Mouse (Mus musculus) CD4-positive, CD25-positive, alpha-beta regulatory T cell, adult 2 months (primary cell): ENCODE data around the gene Zfp423.
"Not testable (repeated sequence)": the region's sequence is repeated elsewhere in the genome, so short reads cannot be mapped to it uniquely, and the experiment has no call there.

Experiments used
- DNase-seq: peaks from one replicate; pipeline ENCODE4 v3.0.0-alpha.2; 2012; ENCODE audit warnings: low read depth, low spot score

Zfp423 gene

DNA sequence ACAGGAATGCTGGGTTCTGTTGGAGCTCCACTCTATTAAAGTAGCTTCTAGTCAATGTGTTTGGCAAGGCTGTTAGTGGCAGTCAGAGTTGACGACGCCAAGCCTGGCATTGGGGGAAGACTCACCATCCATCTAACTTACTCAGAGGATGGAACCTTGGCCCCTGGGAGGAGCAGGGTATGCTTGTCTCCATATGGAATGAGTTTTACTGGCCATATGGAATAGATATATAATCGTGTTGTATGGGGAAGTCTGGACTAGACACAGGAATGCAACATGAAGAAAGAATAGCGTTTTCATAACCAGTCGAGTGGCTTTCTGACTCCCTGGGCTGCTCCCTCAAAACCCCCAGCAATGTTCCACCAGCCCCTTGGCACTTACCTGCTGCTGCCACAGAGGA lies 55.3 kb downstream of the Zfp423 start:
- DNase-seq: no peak

DNA sequence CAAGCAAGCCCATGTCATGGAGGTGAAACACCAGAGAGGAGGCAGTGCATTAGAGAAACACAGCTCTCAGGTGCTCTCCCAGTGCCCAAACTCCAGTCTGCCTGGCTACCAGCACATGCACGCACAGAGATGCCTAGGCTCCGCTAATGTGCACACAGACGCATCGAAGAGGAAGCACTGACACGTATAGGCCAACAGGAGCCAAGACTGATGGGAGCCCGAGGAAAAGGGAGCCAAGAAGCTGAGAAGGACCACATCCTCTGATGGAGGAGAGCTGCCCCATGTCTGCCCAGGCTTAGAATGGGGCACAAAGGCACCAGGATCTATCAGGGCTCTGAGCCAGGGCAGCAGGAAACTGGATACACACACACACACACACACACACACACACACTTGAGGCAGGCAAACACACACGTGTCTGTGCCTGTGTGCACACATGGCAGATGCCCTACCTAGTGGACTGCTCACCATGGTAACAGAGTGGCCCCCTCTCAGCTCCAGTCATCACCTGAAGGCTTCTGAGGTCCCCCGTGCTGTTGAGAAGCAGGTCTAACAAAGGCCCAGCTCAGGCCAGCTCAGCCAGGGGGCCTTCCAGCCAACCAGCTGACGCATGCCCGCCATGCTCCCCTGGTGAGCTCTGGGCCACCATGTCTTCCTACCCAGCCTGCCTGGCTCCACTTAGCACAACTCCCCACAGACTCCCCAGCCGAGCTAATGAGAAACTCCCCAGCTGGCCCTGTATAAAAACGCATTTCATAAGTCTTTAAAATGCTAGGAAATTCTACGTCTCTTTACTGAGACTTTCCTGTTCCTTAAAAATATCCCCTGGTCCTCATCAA lies 64.0 kb downstream of the Zfp423 start:
- DNase-seq: no peak

DNA sequence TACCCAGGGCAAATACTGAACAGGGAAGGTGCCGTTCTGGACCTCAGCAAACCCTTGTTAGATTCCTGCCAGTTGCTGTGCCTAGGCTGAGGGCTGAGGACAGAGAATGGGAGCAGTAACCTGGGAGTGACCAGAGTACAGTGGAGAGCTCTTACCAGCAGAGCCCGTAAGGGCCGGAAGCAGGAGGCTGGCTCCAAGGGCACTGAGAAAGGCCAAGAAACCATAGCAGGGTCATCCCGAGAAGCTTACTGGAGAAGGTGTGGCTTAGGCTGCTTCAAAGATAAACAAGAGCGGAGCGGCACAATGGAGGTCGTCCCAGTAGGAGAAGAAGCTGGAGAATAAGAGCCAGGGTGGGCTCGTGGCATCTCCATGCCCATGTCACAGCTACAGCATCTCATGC lies 65.1 kb downstream of the Zfp423 start:
- no peak for DNase-seq

DNA sequence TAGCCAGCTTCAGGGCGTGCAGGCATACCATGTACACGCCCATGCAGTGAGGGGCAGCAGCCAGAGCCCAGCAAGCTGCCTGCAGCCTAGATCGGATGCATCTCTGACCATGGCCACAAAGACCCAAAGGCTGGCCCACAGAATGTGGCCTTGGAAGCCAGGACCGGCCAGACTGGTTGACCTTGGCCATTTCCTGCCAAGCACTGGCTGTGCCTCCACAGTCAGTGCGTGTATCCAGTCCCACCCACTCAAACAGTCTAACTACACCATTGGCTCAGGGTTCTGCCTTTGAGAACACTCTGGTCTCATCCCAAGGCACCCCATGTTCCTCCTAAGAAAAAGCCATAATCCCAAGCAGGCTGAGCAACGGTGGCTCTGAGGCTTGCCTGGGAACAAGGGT lies 65.8 kb downstream of the Zfp423 start:
- DNase-seq: no peak

DNA sequence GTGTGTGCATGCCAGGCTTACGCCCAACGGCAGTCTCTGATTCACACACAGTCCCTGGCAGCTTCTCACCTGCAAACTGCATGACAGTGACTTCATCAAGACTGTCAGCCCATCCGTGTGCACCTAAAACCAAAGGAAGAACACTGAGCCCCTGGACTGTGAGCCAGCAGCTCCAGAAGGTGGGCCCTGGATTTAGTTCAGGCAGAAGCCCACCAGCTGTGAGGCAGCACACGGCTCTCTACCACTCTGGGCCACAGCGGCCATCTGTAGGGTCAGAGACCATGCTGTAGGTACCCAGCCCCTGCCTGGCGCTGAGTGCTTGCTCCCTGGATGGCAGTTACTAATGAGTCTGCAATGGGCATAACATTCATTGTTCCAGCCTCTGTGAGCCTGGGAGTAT lies 66.5 kb downstream of the Zfp423 start:
- DNase-seq: no peak

DNA sequence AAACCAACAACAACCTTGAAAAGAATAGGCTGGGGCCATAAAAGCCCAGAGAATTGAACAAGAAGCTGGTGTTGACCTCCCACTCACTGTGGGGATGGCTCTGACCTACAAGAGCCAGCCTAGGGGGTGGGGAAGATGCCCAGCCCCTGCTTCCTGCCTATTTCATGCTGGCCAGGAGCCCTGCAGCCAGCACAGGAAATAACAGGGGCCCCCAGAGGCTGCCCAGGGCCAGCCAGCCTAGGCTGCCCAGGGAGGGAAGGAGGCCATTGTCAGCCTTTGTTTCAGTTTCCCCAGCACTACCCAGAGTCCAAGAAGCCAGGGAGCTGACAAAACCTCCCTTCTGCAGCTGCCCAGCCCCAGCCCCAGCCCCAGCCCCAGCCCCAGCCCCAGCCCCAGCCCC lies 67.5 kb downstream of the Zfp423 start:
- no peak for DNase-seq

DNA sequence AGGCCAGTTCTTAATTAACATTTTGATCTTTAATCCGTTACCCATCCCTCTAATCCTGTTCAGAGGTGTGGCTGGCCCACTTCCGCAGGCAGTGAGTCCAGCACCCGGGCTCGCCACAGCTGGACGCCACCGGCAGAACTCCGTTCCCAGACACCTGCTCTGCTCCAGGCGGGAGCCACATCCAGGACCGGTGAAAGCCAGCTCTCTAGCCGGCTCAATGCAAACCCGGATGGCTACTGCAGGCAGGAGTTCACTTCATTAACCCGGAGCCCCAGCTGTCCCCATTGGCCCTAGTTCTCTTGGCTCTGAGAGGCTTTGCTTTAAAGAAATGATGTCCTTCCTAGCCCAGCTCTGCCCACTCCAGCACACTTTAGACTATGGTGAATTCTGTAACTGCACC lies 71.4 kb downstream of the Zfp423 start:
- no peak for DNase-seq

DNA sequence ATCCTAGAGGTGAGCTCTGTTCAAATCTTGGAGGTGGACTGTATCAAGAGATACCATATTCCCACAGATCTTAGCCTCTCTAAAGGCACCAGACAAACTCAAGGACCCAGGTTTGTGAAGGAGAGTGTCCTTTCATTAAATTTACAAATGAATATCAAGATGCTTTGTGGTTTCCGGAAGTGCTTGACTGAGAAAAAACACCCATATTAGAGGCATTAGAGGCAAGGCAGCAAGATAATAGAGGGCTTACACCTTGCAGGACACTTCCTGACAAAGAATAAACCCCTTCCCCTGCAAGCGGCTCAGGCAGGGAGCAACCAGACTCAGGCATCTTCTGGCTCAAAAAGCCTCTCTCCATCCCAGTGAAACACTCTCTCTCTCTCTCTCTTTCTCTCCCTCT lies 78.3 kb downstream of the Zfp423 start:
- no peak for DNase-seq

DNA sequence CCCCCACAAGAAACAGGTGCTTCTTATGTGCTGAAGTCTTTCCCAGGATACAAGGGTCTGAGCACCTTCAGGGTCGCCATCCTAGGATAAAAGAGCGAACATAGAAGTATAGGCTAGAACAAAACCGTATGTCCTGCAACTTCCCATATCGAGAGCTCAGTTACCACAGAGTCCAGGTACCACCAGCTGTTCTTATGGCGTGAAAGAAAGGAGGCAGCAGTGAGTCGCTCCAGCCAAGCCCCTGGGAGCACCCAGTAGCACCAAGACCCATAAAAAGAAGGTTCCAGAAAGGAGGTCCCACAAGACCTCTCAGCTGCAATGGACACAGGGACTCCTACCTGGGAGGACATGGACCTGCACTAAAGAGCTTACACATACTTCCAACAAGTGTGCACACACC lies 83.5 kb downstream of the Zfp423 start:
- DNase-seq: no peak

DNA sequence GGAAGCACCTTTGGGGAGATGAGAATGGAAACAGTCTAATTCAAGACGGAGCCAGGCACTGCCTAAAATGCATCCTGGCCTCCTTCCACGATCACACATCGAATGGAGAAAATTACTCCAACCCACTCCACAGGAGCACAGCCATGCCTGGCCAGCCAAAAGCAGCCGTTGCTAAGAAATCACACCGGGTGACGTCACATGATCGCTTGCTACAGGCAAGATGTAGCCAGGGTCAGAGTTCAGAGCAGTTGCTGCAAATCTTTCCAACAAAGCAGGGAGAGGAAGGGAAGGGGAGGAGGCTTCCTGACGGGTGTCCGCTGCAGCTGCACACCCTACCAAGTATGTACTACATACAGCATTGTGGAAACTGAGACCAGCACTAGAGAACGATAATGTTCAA lies 83.9 kb downstream of the Zfp423 start:
- DNase-seq: no peak

DNA sequence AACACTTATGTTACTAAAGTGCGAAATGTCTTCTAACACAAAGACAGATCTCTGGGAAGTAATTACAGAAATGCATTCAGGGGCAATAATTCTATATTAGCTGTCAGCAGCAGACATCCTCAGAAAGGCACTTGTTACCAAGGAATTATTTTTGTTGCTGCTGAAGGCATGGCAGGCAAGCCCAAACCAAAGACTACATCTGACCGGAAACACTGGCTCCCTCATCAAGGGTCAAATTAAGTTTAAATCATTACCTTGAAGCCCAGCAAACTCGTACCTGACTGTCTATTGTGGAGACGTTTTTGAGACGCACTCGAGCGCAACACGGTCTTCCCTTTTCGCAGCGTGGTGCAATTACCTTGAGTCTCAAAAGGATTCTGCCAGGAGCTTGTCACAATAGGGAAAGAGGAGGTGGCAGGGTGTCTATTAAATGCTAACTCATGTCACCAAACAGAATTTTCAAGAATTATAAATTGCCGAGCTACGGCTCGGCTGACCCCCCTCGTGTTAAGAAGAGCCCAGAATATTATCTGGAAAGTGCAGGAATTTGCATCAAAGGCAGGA lies 86.3 kb downstream of the Zfp423 start:
- no peak for DNase-seq

DNA sequence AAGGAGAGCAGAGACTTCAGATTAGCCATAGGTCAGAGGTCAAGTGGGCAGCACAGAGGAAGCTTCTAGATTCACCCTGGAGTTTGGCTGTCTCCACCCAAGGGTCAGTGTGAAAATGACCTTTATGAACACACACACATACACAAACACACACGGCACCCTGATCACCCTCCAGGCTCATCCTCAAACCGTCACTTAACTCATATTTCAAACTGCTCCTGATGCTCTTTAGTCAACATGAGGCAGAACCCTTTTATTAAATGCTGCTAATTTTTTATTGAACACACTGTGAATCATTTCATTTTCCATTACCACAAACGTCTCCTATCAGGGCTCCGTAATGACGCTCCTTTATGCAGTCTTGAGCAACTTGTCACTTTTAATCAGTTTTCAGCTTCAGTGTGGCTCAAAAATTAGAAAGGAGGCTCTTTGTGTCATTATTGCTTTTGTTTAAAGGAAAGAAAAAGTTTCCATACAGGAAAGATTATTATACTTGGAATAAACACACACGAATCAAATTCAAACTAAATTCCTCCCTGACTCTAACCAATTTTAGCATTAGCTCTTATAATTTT lies 87.0 kb downstream of the Zfp423 start:
- DNase-seq: no peak

DNA sequence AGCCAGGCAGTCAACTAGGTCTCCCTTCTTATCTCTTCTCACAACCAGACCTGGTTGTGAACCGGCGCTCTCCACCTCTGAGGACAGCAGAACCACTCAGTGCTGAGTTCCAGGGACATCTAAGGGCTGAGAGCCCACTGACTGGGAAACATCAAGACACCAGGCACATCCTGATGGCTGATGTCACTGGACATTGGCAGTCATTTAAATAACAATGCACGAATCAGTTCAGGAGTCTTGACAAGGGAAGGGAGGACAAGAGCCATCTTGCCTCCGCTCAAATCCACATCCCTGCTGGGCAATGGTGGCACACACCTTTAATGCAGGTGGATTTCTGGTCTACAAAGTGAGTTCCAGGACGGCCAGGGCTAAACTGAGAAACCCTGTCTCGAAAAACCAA lies 92.8 kb downstream of the Zfp423 start:
- DNase-seq: no peak

DNA sequence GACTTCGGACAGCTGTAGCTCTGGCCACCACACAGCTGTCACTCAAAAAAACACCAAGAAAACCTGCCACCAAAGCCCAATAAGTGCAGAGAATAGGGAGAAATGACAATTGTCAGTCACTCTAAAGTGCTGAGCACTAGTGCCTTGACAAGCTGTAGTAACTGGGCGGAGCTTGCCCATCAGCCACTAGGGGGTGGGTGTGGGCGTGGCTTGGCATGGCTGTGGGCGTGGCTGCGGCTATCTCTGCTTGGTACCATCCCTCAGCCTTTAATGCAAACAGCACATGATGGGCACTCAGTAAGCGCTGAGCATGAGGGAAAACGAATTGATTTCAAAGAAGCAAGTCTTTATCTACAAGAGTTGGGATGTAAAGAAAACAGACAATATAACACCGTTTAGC lies 95.2 kb downstream of the Zfp423 start:
- no peak for DNase-seq

DNA sequence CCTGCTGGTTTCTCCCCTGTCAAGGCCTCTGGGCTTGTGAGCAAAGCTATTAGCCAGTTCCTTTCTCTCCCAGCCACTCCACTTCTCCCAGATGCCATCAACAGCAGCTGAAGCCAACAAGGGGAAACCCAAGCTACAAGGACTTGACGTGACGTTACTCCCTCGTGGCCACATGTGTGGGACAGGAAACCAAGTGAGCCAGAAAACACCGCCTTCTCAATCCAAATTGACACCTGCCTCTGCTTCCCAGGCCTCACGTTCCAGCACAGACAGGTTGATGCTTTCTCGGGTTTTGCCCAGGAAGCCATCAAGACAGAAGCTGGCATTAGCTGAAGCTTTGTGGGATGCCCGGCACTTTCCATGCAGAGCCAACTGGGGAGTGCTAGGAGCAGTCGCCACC lies 96.3 kb downstream of the Zfp423 start:
- no peak for DNase-seq

DNA sequence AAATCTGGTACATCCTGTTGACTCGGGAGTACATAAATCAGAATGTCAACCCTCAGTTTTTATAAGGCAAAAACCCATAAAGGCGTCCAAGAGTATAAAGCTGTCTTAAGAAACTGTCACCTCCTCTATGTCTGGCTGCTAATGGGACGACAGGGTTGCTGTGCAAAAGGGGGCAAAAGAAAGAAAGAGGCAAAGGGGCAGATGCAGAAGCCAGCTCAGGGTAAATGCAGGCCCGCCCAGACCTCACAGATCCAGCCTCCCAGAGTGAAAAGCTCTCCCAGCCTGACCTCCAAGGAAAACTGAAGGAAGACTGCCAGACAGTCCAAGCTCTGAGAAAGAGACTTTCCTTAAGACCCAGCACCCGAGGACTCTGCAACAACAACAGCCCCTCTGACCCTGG lies 97.7 kb downstream of the Zfp423 start:
- no peak for DNase-seq

DNA sequence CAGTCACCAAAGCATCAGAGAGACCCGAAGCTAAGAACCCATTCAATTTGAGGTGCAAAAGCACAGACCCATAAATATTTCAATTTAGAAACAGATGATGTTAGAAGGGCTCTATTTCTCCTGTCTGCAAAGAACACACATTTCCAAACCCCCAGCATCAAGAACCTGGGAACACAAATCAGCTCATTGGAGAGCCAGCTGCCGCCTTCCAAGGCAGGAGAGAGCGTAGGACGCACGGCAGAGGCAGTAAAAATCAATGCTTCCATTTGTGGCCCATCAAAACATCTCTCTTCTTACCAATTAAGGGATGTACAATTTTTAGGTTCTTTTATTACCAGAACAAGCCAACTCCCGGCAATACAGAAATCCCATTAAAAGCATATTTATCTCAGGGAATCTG lies 98.5 kb downstream of the Zfp423 start:
- no peak for DNase-seq

DNA sequence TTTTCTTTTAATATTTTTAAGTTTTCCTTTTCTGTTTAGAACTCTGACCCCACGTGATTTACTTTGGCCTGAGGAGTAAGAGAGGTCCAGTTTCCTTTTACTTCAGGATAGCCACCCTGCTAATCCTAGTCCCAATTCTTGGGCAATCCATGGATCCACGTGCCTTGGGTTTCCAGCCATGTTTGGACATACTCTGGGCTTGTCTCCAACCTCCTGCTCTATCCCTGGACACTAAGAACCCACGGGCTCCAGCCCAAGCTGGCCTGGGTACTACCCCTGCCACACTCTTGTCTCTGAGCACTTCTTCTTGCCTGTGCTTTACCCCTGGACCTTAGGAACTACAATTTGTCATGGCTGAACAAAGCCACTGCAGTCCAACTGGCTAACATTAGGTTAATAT lies 107.5 kb downstream of the Zfp423 start:
- no peak for DNase-seq

DNA sequence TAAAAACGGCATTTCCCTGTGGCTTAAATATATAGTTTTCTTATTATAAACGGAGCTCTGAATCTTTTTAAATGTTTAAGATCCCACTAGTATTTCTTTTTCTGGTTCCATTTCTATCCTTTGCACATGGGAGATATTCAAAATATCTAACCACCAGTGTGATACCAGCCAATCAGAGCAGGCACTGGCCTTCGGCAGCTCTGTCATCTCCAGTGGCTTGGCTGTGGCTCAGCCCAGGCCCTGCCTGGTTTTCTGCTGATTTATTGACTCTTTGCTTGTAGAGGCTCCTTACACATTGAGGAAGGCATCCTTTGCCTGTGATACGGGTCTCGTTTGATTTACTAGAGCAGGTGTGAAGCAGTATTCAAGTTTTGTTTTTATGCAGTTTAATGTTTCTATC lies 108.0 kb downstream of the Zfp423 start:
- DNase-seq: no peak

DNA sequence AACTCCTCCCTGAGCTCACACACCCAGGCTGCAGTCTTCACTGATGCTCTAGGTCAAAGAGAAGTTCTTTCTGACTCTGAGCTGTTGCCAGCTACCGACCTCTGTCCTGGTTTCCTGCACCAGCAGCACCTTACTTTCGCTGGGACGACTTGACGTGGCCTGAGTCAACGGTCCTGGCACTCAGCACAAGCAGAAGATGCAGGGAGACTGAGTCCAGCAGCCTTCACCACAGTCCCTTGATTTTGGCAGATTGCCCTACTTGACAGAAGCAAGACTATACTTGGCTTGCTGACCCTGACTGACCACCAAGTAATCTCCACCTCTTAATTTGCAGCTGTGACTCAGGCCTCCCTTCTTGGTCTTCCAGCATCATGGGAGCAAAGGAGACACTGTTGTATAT lies 110.6 kb downstream of the Zfp423 start:
- DNase-seq: no peak

DNA sequence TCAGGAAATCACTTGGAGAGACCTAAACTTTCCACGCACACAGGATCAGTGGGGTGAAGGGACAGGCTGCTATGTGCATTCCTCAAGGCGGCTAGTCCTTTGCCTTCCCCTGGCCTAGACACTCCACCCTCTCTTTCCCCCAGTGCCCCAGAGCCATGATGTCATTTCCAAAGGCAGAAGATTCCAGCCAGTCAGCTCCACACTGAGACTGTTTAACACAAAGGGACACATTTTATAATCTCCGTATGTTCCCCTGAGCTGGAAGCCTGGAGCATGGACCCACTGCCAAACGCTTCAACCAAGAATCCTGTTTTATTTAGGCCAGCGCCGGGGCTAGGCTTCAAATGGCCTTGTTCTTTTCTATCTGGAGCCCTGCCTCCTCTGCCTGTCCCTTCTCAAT lies 111.6 kb downstream of the Zfp423 start:
- DNase-seq: no peak

DNA sequence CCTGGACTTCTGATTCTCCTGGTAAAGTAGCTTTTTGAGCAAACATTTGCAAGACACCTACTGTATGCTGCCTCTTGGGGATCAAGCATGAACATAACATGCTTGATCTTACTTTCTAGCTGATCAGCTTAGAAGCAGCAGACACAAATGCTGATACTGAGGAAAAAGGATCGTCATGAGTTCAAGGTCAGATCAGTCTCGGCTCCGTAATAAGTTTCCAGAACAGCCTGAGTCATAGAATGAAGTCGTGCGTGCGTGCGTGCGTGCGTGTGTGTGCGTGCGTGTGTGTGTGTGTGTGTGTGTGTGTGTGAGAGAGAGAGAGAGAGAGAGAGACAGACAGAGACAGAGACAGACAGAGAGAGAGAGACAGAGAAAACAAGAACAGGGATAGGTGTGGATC lies 117.3 kb downstream of the Zfp423 start:
- DNase-seq: not testable (repeated sequence)

DNA sequence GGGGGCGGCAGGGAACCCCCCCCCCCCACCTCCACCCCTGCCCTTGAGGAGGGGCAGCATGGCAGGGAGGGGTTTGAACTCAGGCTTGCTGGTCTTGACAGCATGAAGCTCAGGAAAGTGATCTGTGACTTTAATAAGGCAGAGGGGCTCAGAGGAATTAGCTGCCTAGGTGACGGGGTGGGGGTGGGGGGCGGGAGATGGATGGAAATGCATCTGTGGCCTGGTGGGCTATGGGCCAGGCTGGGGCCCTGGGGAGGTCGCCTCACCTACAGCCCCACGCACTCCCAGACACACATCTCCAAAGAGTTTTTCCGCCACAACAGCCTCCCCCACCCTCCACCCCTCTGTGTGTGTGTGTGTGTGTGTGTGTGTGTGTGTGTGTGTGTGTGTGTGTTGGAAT lies 122.1 kb downstream of the Zfp423 start:
- no peak for DNase-seq
